Mouse (Mus musculus) lung, postnatal 25 days (tissue): ENCODE results near the gene Adgrd1.
A peak's percentile ranks its signal among the peaks of the same experiment; 100 is the strongest.

Source experiments
- DNase-seq: peaks from one replicate; pipeline ENCODE4 v3.0.0; 2022; ENCODE audit warnings: low spot score

Gene Adgrd1

DNA sequence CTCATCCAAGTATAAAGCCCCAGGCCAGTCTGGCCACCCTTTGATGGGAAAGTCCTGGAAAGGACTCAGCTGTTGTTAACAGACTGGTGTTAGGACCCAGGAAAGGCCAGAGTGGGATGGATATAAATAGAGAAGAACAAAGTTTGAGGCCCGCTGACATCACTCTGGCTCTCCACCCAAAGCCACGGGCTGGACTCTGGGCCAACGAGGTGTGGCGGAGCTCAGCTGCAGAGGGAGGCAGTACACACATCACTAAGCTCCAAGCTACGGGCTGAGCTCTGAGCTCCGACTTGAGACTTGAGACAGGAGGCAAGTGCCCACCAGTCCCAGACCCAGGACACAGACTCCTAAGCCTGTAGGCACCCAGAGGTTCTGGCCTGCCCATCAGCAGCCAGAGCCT is at the start of gene Adgrd1:
Gene Adgrd1 (plus strand): TSS at position 240 of the 400 bp plus-strand sequence.
- peak; percentile 23 for DNase-seq

DNA sequence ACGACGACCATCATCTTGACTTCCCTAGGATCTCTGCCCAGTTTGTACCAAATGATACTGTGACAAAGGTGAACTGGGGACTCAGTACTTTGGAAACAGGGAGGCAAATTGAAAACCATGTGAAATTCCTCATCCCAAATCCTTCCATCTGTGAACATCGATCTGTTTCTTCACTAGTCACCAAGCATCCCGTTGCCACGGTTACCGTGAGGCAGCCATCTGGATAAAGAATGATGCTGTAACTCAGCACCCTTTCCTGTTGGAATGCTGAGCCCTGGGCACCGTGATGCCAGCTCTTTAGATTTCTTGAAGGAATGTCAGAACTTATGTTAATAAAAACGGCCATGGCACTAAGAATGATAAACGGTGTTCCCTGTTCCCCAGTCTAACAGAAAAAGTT is 47.2 kb upstream of the Adgrd1 start:
- DNase-seq = no peak

DNA sequence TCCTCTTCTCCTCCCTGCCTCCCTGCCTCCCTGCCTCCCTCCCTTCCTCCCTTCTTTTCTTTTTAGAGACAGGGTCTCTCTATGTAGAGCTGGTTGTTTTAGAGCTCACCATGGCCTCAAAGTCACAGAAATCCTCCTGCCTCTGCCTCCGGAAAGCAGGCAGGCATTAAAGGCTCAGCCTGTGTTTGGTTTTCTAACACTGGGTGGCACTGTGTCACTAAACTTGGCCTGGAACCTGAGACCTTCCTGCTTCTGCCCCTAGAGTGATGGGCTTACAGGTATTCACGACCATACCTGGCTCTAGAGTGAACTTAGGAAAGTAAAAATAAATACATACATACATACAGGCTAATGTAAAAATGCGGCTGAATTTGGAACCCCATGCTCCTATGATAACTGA is 44.6 kb upstream of the Adgrd1 start:
- DNase-seq = no peak

DNA sequence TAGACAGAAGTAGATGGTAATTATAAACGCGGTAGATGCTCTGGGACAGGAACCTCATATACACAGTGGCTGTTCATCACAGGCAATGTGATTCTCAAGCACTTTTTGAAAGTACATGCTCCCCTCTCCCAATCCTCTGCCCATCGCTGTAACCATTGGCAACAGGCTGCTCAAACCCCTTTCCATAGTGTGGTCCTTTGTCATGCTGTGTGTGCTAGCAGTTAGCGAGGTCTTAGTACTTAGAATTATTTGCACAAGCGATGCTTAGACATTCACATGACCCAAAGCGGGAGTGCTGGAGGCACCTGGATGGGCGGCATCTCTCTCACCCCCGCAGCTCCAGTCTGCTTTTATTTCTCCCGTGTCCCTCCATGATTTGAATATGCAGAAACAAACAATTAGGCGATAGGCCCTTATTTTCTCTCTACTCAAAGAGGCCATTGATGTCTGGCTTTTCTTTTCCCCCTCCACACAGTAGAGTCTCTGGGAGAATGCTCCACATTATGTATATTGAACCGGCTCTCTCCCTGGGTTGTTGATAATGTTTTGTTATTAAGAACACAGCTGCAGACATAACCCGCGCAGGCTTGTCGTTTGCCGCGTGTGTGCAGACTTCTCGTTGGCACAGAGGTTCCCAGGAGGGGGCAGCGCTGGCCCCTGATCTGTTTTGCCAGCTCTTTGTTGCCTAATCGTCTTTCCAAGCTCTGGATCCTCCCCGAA is 43.8 kb upstream of the Adgrd1 start:
- no peak for DNase-seq

DNA sequence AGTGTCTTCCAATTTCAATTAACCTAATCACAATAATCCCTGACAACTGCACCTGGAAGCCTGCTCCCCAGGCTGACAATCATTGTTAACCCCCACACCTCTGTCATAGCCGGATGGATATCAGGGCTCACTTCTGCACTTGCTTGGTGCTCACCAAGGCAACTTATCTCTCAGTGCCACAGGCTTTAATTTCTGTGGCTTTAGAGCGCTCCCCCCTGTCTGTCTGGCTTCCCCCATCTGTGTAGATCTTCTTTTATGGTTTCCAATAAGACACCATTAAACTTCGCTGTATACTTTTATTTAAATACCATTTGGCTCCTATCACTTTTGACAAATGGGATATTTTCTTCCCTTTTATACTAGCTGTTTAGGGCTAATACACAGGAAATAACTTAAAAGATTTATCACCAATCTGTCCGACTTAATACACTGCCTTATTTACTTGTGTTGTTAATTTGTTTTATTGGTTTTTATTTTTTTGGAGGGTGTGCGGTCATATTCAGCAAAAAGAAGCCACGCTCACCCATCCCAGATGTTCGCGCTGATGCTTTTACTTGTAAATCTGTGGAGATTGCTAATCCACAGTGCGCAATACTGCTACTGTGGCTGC is 41.8 kb upstream of the Adgrd1 start:
- no peak for DNase-seq

DNA sequence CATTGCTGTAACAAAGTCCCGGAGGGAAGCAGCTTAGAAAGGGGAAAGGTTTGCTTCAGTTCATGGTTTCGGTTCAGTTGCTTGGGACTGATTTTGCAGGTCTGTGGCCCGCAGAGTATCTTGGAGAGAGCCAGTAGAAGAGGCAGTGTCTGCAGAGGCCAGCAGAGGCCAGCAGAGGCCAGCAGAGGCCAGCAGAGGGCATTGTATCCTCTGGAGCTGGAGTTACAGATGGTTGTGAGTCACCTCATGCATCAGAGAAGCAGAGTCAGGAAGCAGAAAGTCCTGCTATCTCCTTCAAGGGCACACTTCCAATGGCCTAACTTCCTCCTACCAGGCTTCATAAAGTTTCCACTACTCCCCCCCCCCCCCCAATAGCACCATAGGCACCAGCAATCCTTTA is 37.4 kb upstream of the Adgrd1 start:
- DNase-seq = no peak

DNA sequence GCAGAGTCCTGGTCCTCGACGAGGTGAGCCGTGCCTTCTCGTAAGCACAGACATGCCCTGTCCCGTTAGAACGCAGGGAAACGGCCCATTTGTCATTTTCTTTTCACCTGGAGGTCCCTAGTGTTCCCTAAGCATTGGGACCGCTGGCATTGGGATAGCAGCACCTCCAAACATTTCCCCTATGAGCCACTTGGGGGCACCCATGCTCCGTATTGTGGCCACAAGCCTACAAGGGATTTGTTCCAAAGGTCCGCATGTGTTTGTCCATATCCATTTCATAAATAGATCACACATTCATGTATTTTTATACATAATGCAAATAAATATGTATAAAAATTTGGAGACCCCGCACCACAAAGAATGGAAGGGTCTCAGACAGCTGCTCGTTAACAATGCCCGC is 35.0 kb upstream of the Adgrd1 start:
- peak; percentile 40 for DNase-seq

DNA sequence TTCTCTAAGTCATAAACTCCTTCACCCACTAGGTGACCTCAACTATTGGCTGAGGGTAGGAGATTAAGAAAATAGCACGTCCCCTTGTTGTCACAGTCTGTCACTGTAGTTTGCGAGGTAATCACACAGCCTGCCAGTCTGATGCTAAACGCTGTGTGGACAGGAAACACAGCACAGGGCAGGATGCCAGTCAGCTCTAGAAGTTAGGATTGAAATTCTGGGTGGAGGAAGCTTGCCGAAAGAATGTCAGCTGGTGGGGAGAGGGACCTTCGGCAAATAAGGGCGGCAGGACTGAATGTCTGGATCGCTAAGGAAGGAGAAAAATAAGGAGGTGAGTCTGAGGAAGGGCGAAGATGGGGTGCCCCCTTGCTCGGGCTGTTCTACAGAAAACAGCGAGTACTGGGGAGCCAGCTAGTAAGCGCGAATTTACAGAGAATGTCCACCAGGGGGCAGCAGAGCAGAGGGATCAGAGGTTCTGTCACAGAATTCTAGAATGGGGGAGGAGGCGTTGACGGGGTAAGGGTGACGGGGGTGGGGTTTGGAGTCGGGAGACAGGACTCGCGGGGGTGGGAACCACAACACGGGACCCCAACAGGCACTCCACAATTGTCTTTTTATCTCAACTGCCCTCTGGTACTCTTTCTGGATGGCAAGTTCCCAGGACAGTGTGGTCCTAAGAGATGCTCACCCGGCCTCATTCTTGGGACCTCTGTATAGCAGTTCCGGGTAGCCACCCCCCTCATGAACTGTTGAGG is 33.3 kb upstream of the Adgrd1 start:
- DNase-seq = peak; percentile 71

DNA sequence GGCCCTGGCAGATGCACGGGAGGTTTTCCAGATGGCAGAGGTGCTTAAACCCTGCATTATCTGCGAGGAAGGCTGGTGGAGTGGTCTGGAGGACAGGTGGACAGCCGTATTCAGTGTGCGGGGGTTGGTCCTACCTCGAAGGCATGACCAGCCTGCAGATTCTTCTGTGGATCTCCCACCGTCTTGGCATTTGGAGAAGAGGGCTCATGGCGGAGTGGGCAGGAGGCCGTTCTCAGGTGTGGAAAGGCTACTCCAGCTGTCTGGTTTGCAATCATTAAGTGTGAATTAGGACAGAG is 32.8 kb upstream of the Adgrd1 start:
- DNase-seq = no peak

DNA sequence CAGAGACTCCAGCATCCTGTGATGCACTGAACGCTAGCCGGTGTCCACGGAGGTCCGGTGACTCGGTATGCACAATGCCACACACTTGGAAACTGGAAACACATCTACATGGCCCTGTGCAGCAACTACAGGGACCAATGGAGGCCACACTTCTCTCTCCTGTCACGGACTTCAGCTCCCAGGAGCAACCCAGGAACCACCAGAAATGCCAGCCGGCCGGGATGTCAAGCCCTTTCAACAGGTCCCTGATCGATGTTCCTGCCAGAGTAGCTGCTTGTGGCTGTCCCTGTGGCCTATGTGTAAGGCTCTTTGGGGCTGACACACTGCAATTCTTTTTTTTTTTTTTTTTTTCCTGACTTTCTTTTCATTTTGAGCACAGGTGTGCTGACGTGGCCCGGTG is 32.4 kb upstream of the Adgrd1 start:
- no peak for DNase-seq

DNA sequence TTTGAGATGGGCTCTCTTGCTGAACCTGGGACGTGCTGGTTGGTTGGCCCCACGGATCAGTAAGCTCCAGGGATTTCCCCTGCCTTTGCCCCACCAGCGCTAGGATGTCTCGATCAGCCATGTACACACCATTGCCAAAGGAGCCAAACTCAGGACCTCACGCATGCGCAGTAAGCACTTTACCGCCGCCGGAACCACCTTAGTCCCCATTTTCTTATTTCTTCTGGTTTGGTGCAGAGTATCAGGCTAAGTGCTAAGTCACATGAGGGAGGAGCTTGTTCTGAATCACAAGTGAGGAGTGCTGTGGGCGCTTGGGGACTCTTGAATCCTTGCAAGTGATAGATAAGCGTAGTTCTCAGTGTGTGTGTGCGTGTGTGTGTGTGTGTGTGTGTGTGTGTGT is 31.2 kb upstream of the Adgrd1 start:
- no peak for DNase-seq

DNA sequence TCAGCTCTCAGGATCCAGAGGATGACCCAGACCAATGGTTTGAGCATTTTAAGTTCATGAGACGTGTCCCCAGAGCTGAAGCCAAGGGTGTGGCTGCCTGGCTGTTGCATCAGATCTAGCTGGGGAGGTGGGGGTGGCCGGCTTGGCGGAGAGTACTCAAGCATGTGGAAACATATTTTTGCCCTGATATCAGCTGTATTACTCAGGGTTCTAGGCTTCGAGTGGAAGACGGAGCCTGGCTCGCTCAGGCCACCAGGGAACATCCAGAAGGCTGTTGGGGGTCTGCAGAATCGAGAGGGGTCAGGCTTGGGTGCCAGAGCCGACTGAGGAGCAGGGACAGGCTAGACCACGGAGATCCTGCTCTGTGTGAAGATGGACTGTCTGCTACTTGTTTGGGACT is 30.6 kb upstream of the Adgrd1 start:
- DNase-seq = peak; percentile 66

DNA sequence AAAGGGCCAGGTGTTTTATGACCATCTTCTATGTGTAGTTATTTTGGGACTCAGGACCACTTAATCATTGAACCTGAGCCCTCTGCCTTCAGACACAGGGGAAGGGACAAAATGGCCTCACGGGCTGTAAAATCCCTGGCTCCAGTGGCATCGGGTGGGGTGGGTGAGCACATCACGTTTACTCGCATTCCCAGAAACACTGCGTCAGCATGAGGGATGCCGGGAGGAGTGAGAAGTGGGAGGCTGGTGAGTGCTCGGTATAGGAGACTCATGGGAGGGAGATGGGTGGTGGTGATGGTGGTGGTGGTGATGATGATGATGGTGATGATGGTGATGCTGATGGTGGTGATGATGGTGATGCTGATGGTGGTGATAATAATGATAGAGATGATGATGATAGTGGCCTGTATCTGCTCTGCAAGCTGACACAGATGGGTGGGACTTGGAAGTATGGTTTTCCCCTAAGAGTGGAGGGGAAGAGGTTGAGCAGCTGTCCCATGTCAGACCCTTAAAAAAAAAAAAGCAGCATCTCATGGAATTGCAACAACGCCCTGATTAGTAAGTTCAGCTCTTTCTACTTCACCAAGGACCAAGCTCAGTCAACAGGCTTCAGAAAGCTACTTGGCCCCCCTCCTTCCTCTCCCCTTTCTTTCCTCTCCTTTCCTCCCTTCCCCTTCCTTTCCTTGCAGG is 29.9 kb upstream of the Adgrd1 start:
- peak; percentile 2 for DNase-seq

DNA sequence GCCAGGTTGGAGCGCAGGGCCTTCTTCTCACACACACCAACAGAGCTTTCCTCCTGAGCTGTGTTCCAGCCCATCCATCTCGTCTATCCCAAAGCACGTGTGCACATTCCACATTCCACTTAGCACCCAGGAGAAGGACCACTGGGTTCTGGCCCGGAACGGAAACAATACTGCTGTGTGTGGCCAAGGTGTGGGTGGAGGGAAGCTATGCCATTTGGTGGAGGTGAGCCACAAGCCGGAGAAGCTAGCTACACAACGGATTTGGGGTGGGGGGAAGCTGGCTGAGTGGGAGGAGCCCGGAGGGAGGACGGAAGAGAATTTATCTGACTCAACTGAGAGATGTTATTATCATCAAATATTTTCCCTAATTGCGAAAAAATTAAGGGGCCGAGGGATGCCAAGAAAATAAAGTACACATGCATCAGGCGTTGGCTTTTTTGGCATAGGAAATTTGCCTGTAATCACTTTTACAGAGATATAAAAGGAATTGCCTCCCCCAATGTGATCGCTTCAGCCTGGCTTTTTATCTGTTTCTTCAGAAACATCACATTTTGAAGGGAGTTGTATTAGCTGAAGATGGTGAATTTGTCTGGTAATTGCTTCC is 29.2 kb upstream of the Adgrd1 start:
- DNase-seq = peak; percentile 19

DNA sequence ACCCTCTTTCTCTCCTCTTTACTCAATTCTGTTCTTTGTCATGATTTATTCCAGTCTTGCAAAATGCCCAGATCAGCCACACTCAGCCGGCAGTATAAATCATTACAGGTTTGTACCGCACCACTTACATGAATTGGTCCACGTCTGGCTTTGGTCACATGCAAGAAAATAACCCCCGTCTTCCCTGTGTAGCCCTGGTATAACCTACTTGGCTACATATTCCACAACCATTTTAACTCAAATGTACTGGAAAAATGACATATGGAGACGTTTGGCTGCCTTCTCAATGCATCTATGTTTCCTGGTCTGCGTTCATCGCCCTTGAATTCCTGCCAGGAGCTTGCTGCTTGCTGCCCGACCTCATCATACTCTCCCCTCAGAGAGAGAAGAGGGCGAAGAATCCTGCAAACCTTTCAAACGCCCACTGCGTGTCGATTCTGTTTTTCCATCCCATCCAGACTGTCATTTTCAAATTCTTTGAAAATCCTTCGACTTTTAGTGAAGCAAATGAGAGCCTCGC is 24.7 kb upstream of the Adgrd1 start:
- no peak for DNase-seq

DNA sequence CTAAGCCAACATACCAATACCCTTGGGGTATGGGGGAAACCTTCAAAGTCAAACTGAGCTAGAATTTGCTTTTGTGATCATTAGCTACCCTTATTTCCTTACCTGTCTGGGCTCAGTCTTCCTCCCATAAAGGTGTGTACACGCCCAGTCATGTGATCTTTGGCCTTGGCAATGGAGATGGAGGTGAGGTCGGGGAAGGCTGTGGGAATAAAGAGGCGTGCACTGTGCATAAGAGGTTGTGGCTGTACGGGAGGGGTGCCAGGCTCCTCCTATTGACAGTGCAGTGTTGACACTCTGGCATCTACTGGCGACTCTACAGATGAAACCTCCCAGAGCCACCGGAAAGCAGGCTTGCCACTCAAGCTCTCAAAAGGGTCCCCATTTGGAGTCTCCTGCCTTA is 23.1 kb upstream of the Adgrd1 start:
- DNase-seq = no peak

DNA sequence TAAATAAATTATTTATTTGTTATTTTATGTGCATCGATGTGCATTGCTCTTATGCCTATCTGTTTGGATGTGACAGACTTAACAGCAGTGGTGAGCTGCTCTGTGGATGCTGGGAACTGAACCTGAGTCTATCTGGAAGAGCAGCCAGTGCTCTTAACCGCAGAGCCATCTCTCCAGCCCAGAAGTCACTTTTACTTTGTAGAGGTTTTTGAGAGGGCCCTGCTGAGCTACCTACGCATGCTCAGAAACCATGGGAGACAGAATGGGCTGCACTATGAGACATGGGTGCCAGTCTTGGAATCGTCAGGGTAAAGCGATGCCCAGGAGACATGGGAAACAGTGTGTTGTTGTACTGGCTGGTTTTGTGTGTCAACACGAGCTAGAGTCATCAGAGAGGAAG is 20.5 kb upstream of the Adgrd1 start:
- no peak for DNase-seq

DNA sequence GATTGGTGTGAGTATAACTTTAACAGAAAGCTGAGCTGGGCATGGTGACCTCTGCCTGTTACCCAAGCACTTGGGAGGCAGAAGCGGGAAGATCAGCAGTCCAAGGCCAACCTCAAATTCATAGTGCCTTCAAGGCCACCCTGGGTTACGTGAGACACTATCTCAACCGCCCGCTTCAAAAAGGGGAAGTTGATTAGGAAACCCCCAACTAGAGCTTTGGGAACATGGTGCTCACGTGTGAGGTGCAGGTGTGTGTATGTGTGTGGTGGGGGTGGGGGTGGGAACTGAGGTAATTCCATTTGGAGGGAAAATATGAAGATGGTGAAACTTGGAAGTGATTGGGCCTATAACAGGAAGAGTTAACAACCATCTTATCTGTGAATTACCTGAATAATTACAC is 19.3 kb upstream of the Adgrd1 start:
- DNase-seq = peak; percentile 6

DNA sequence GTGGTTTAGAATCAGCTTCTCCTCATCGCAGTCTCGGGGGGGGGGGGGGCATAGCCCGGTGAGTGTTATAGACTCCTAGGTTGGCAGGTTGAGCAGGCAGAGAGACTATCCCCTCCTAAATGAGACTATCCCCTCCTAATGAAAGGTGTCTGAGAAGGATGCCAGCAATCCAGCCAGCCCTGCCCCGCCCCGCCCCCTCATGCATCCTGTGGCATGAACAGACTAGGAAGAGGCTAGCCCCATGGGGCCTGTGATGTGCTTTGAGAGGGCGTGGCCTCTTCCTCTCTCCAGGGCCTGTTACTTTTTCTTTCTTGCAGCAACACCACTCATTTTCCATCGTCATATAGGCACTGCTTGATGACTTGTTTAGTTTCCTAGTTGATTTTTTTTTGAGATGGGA is 15.0 kb upstream of the Adgrd1 start:
- no peak for DNase-seq

DNA sequence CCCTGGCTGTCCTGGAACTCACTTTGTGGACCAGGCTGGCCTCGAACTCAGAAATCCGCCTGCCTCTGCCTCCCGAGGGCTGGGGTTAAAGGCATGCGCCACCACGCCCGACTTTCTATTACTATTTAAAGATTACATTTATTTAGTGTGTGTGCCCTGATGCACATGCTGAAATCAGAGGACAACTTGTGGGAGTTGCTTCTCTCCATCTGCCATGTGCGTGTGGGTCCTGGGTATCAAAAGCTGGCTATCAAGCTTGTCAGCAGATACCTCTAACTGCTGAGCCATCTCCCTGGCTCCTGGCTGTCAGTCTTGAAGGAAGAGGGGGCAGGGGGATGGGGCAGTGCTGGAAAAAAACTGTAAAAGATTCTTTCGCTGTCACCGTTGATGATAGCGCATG is 11.4 kb upstream of the Adgrd1 start:
- no peak for DNase-seq

DNA sequence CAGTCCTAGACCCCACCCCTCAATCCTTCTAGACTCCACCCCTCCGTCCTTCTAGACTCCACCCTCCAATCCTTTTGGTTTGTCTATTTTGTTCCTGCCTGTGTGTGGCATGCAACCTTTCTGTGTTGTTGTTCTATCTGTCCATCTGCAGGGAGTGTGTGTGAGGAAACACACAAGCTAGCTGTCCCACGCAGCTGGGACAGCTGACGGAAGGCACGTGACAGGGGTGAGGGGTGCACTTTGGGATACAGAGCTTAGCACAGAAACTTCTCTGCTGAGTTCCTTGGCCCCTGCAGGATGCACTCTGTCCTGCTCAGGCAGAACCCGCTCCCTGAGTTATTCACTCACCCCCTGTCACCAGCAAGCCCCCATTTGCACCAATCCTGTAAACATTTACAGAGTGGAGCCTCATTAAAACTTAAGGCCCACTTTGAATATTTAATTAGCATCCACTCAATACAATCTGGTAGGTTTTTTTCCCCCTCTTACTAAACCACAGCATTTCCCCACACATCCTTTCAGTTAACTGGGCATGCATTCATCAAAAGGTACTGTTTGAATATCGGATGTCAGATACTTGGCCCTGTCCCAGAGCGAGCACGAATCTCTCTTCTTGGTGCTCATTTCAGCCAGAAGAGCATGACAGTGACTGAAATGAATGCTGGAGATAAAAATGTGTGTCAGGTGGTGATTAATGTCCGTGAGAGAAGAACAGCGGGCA is 4.0 kb upstream of the Adgrd1 start:
- DNase-seq = no peak

DNA sequence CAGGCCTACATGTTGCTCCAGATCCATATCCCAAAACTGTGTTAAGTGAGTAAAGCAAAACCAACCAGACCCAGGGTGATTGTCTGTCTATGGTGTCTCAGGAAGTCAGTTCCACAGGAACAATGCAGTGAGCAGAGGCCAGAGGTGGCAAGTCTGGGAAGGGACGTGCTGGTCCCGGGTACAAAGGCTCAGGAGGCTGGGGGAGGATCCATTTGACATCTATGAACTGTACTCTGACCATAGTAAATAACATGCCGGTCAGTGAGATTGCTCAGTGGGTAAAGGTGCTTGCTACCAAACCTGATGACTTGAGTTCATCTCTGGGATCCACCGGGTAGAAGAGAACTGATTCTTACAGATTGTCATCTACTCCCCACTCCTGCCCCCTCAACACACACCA is 3.4 kb upstream of the Adgrd1 start:
- DNase-seq = no peak
